Mouse (Mus musculus): ENCODE data around the gene Ube2u. TPM values are rescaled to one million over a fixed set of nuclear protein-coding genes. Genes with fewer than 3 reads are reported as not detected.

The Ube2u gene
- total RNA-seq, 1 experiment from 2014 or later = not detected

- no peak for ATAC-seq (replicated peaks; ENCODE audit: insufficient number of reproducible peaks, low FRiP score, low TSS enrichment, poor library complexity, severe bottlenecking)
Observed at GRCm38 (mm10) chr4:100534946-100535345, 56.3 kb downstream of the Ube2u start.

- ATAC-seq (replicated peaks; ENCODE audit: insufficient number of reproducible peaks, low FRiP score, low TSS enrichment, poor library complexity, severe bottlenecking) = no peak
Observed at GRCm38 (mm10) chr4:100537898-100538297, 59.2 kb downstream of the Ube2u start.

- no peak for ATAC-seq (replicated peaks; ENCODE audit: insufficient number of reproducible peaks, low FRiP score, low TSS enrichment, poor library complexity, severe bottlenecking)
Observed at GRCm38 (mm10) chr4:100539483-100539882, 60.8 kb downstream of the Ube2u start.

- no peak; the same call in 1 of the 2 replicates for ATAC-seq (replicated peaks; ENCODE audit: insufficient number of reproducible peaks, low FRiP score, low TSS enrichment, poor library complexity, severe bottlenecking)
Observed at GRCm38 (mm10) chr4:100547905-100548304, 69.3 kb downstream of the Ube2u start.

GRCm38 (mm10) chr4:100553296-100553695, 74.6 kb downstream of the Ube2u start:
- no peak for ATAC-seq (replicated peaks; ENCODE audit: insufficient number of reproducible peaks, low FRiP score, low TSS enrichment, poor library complexity, severe bottlenecking)

GRCm38 (mm10) chr4:100588236-100589206, 109.9 kb downstream of the Ube2u start:
- no peak for ATAC-seq (replicated peaks; ENCODE audit: insufficient number of reproducible peaks, low FRiP score, low TSS enrichment, poor library complexity, severe bottlenecking)

GRCm38 (mm10) chr4:100595771-100596170, 117.1 kb downstream of the Ube2u start:
- no peak for ATAC-seq (replicated peaks; ENCODE audit: insufficient number of reproducible peaks, low FRiP score, low TSS enrichment, poor library complexity, severe bottlenecking)

GRCm38 (mm10) chr4:100596630-100597029, 118.0 kb downstream of the Ube2u start:
- ATAC-seq (replicated peaks; ENCODE audit: insufficient number of reproducible peaks, low FRiP score, low TSS enrichment, poor library complexity, severe bottlenecking) = no peak

GRCm38 (mm10) chr4:100597049-100597448, 118.4 kb downstream of the Ube2u start:
- no peak for ATAC-seq (replicated peaks; ENCODE audit: insufficient number of reproducible peaks, low FRiP score, low TSS enrichment, poor library complexity, severe bottlenecking)
